Mouse (Mus musculus): ENCODE data around the gene Rpl9-ps6.

DNA sequence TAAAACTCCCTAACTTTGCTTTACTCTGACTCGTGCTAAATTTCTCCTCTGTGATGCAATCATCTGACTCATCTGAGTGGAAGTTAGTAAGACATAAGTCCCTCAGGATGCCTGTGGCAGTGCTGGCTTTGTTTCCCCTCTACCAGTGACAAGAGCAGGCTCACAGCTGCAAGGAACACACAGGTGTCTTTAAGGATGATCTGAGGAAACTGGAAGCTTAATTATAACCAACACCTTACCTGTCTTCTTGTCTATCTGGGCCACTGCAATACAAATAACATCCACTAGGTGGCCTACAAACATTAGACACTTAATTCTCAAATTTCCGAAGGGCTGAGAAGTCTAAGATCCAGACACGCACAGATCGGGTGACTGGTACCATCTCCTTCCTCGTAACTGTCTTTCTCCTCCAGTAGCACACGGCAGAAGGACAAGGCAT, 3.7 kb upstream of the Rpl9-ps6 start:
- TF ChIP-seq CTCF (IDR thresholded peaks at IDR 0.05; ENCODE audit: insufficient read depth, low read depth, low read length) (no peak), POLR2A (IDR thresholded peaks at IDR 0.05; ENCODE audit: insufficient read depth, low read depth, low read length) (no peak)

Measured in olfactory bulb, adult 2 months (tissue).